Mouse (Mus musculus) R1 (cell line): ENCODE results near the gene Insig2.

Experiments used
- DNase-seq: peaks from one replicate; pipeline ENCODE4 v3.0.0-alpha.2; 2018; ENCODE audit warnings: low read depth, low spot score

The Insig2 gene

GRCm38 (mm10) chr1:121326591-121327343 is 5.6 kb downstream of the Insig2 start:
- no peak for DNase-seq

GRCm38 (mm10) chr1:121323501-121323900 is 8.9 kb downstream of the Insig2 start:
- no peak for DNase-seq

GRCm38 (mm10) chr1:121314766-121315428 is 17.5 kb downstream of the Insig2 start:
- no peak for DNase-seq

GRCm38 (mm10) chr1:121313181-121313580 is 19.2 kb downstream of the Insig2 start:
- no peak for DNase-seq

- no peak for DNase-seq
Measured at GRCm38 (mm10) chr1:121312326-121312725, 20.1 kb downstream of the Insig2 start.

- DNase-seq = no peak
Measured at GRCm38 (mm10) chr1:121296717-121297255, 35.6 kb downstream of the Insig2 start.

GRCm38 (mm10) chr1:121293571-121293970 is 38.8 kb downstream of the Insig2 start:
- DNase-seq = no peak

GRCm38 (mm10) chr1:121290841-121291240 is 41.5 kb downstream of the Insig2 start:
- no peak for DNase-seq

- no peak for DNase-seq
Measured at GRCm38 (mm10) chr1:121290340-121290739, 42.0 kb downstream of the Insig2 start.

- no peak for DNase-seq
Measured at GRCm38 (mm10) chr1:121284197-121284596, 48.2 kb downstream of the Insig2 start.

GRCm38 (mm10) chr1:121280501-121280900 is 51.9 kb downstream of the Insig2 start:
- DNase-seq = no peak

GRCm38 (mm10) chr1:121278370-121278769 is 54.0 kb downstream of the Insig2 start:
- no peak for DNase-seq

GRCm38 (mm10) chr1:121277466-121277865 is 54.9 kb downstream of the Insig2 start:
- no peak for DNase-seq

- no peak for DNase-seq
Measured at GRCm38 (mm10) chr1:121275961-121276506, 56.4 kb downstream of the Insig2 start.

- DNase-seq = peak; percentile 26
Measured at GRCm38 (mm10) chr1:121260171-121260741, 72.1 kb downstream of the Insig2 start.
